Mouse (Mus musculus): ENCODE measurements around the gene Ankrd49. TPM values are rescaled to one million over a fixed set of nuclear protein-coding genes. Genes with fewer than 3 reads are reported as not detected.

Ankrd49 gene
- polyA plus RNA-seq, 1 experiment from 2014 or later = 33.4 TPM

DNA sequence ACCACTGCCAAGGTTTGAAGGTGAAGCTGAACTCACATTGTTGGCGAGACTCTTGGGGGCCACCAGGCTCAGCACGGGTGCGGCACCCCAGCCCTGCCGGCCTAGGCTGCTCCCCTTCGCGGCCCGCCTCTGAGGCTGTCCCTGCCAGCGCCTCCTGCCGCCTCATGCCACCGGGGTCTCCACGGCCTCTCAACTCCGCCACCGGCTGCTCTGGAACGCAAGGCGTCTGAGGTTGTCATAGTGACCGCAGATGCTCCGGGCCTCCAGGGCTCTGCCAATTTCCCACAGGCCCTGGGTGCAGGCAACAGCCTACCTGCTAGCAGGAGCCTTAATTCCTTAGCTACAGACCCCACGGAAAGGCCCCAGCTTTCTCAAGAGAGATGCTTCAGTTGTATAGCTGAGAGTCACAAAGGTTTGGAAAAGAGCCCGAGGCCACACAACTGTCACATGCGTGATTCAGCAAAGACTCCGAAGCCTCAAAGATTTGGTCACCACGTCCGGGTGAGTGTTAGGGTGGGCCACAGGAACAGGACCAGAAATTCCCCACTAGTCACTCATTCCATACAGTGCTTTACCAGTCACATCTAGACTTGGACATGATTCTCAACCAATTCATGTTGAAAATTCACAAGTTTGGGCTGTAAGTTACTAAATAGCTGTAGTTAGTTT, 13.7 kb downstream of the Ankrd49 start, which contains the start of gene 1700012B09Rik:
TSS of gene 1700012B09Rik (minus strand) at position 228 of the 669 bp plus-strand sequence.
- no peak for DNase-seq (ENCODE audit: low spot score)
- no peak for TF ChIP-seq EP300 (optimal IDR thresholded peaks at IDR 0.05)
- no peak for TF ChIP-seq CTCF (IDR thresholded peaks at IDR 0.05; ENCODE audit: low read depth)

DNA sequence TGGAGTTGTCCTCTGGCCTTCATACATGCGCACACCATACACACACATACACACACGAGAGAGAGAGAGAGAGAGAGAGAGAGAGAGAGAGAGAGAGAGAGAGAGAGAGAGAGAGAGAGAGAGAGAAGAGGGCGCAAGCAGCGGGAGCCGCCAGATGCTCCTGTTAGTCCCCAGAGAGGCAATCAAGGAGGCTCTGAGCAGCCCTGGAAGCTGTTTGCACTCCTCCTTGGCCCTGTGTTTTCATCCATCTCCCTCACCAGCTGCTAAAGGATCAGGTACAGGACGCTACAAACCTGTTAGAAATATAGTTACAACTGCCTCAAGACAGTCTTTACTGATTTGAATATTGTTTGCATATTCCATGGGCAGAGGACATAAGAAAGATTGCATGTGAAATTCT, 14.8 kb downstream of the Ankrd49 start:
- WGBS = 55% methylated on average over 5 of the region's 6 CpGs
- no peak overlapping the region for H3K4me2 ChIP-seq (replicated peaks; ENCODE audit: low read depth)
- no peak overlapping the region for H3K27ac ChIP-seq (replicated peaks)
- H3K4me1 ChIP-seq (replicated peaks; ENCODE audit: control insufficient read depth, insufficient read depth) = 0 out of 2 replicates have a peak, but pooled peaks cover 2% of the 10 kb centered on the region
- no peak overlapping the region for H3K4me3 ChIP-seq (ENCODE audit: low read depth, low read length)
- no peaks in the 10 kb centered on the region for H3K27me3 ChIP-seq (ENCODE audit: control insufficient read depth, insufficient read depth, low read length)
- TF ChIP-seq EP300 (optimal IDR thresholded peaks at IDR 0.05) (no peak), CTCF (IDR thresholded peaks at IDR 0.05; ENCODE audit: low read depth) (no peak)
- H3K9ac ChIP-seq (ENCODE audit: low read length) = no peak overlapping the region
- no peak for DNase-seq (ENCODE audit: low spot score)
- no peak for ATAC-seq (ENCODE audit: low FRiP score, low TSS enrichment)
- H3K36me3 ChIP-seq (ENCODE audit: control insufficient read depth, insufficient read depth, low read length) = no peaks in the 10 kb centered on the region
- no peaks in the 10 kb centered on the region for H3K9me3 ChIP-seq (ENCODE audit: control insufficient read depth, low read length)

More for the DNA sequence above, 13.7 kb downstream of the Ankrd49 start, which contains the start of gene 1700012B09Rik:
- Histone ChIP-seq H3K4me1 (replicated peaks; ENCODE audit: control insufficient read depth, insufficient read depth) (0 out of 2 replicates have a peak, but pooled peaks cover 2% of the 10 kb centered on the region), H3K27me3 (ENCODE audit: control insufficient read depth, insufficient read depth, low read length) (no peaks in the 10 kb centered on the region), H3K4me3 (ENCODE audit: low read depth, low read length) (no peak within 1 kb of the TSS), H3K27ac (replicated peaks) (no peak within 1 kb of the TSS), H3K36me3 (ENCODE audit: control insufficient read depth, insufficient read depth, low read length) (no peaks in the 10 kb centered on the region), H3K4me2 (replicated peaks; ENCODE audit: low read depth) (no peak within 1 kb of the TSS), H3K9ac (ENCODE audit: low read length) (no peak within 1 kb of the TSS), H3K9me3 (ENCODE audit: control insufficient read depth, low read length) (no peaks in the 10 kb centered on the region)
- WGBS = 23% methylated on average over 23 of the region's 23 CpGs
- ATAC-seq (ENCODE audit: low FRiP score, low TSS enrichment) = 0 out of 2 replicates have a peak, but pooled peaks have one; percentile 29

DNA sequence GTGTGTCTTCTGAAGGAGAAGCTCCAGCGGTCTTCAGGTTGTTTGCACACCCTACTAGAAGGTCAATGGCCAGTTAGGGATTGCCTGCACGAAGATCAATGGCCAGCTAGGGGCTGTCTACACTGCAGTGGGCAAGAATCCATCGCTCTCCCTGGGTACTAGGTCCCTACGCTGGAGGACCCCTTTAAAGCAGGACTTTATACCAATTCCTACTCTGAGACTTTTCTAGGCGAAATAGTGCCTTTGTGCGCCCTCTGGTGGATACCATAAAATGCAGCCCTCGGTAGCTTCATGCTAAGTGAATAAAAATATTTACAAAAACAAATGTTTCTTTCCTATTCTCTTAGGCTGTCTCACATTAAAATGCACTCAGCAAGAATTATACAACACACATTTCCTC, 19.9 kb downstream of the Ankrd49 start:
- DNase-seq (ENCODE audit: low spot score) (peak; percentile 57), ATAC-seq (ENCODE audit: low FRiP score, low TSS enrichment) (peak; percentile 29; the same call in 1 of the 2 replicates)
- 20% methylated on average over 7 of the region's 7 CpGs for WGBS
- Histone ChIP-seq H3K27me3 (ENCODE audit: control insufficient read depth, insufficient read depth, low read length) (no peaks in the 10 kb centered on the region), H3K4me2 (replicated peaks; ENCODE audit: low read depth) (no peak overlapping the region), H3K9me3 (ENCODE audit: control insufficient read depth, low read length) (no peaks in the 10 kb centered on the region), H3K36me3 (ENCODE audit: control insufficient read depth, insufficient read depth, low read length) (no peaks in the 10 kb centered on the region), H3K4me3 (ENCODE audit: low read depth, low read length) (no peak overlapping the region), H3K27ac (replicated peaks) (no peak overlapping the region), H3K9ac (ENCODE audit: low read length) (no peak overlapping the region), H3K4me1 (replicated peaks; ENCODE audit: control insufficient read depth, insufficient read depth) (no peaks in the 10 kb centered on the region)
- TF ChIP-seq CTCF (IDR thresholded peaks at IDR 0.05; ENCODE audit: low read depth) = peak; percentile 82
- TF ChIP-seq EP300 (optimal IDR thresholded peaks at IDR 0.05) = no peak

- TF ChIP-seq EP300 (optimal IDR thresholded peaks at IDR 0.05) (no peak), CTCF (IDR thresholded peaks at IDR 0.05; ENCODE audit: low read depth) (no peak)
- ATAC-seq (ENCODE audit: low FRiP score, low TSS enrichment) (no peak), DNase-seq (ENCODE audit: low spot score) (no peak)
- no peak overlapping the region for H3K4me2 ChIP-seq (replicated peaks; ENCODE audit: low read depth)
- H3K4me1 ChIP-seq (replicated peaks; ENCODE audit: control insufficient read depth, insufficient read depth) = no peaks in the 10 kb centered on the region
- no peaks in the 10 kb centered on the region for H3K36me3 ChIP-seq (ENCODE audit: control insufficient read depth, insufficient read depth, low read length)
- no peaks in the 10 kb centered on the region for H3K9me3 ChIP-seq (ENCODE audit: control insufficient read depth, low read length)
- H3K27me3 ChIP-seq (ENCODE audit: control insufficient read depth, insufficient read depth, low read length) = no peaks in the 10 kb centered on the region
- no peak overlapping the region for H3K4me3 ChIP-seq (ENCODE audit: low read depth, low read length)
- H3K9ac ChIP-seq (ENCODE audit: low read length) = no peak overlapping the region
- H3K27ac ChIP-seq (replicated peaks) = no peak overlapping the region
Measured at GRCm38 (mm10) chr9:14759261-14759660, 25.4 kb downstream of the Ankrd49 start.

- Histone ChIP-seq H3K4me3 (ENCODE audit: low read depth, low read length) (no peak overlapping the region), H3K36me3 (ENCODE audit: control insufficient read depth, insufficient read depth, low read length) (no peaks in the 10 kb centered on the region), H3K27me3 (ENCODE audit: control insufficient read depth, insufficient read depth, low read length) (no peaks in the 10 kb centered on the region), H3K27ac (replicated peaks) (no peak overlapping the region), H3K9ac (ENCODE audit: low read length) (no peak overlapping the region), H3K4me1 (replicated peaks; ENCODE audit: control insufficient read depth, insufficient read depth) (no peaks in the 10 kb centered on the region), H3K9me3 (ENCODE audit: control insufficient read depth, low read length) (no peaks in the 10 kb centered on the region), H3K4me2 (replicated peaks; ENCODE audit: low read depth) (no peak overlapping the region)
- TF ChIP-seq EP300 (optimal IDR thresholded peaks at IDR 0.05) = no peak
- TF ChIP-seq CTCF (IDR thresholded peaks at IDR 0.05; ENCODE audit: low read depth) = no peak
- ATAC-seq (ENCODE audit: low FRiP score, low TSS enrichment) (no peak), DNase-seq (ENCODE audit: low spot score) (no peak)
- WGBS = 58% methylated on average over 7 of the region's 7 CpGs
Measured at GRCm38 (mm10) chr9:14758590-14758989, 26.1 kb downstream of the Ankrd49 start.

GRCm38 (mm10) chr9:14754469-14754868, 30.2 kb downstream of the Ankrd49 start:
- TF ChIP-seq EP300 (optimal IDR thresholded peaks at IDR 0.05) (peak; percentile 47), CTCF (IDR thresholded peaks at IDR 0.05; ENCODE audit: low read depth) (no peak)
- Histone ChIP-seq H3K9ac (ENCODE audit: low read length) (no peak overlapping the region), H3K27me3 (ENCODE audit: control insufficient read depth, insufficient read depth, low read length) (no peaks in the 10 kb centered on the region), H3K9me3 (ENCODE audit: control insufficient read depth, low read length) (no peaks in the 10 kb centered on the region), H3K27ac (replicated peaks) (0 out of 2 replicates have a peak overlapping the region, but pooled peaks have one; percentile 9), H3K4me3 (ENCODE audit: low read depth, low read length) (no peak overlapping the region), H3K4me2 (replicated peaks; ENCODE audit: low read depth) (no peak overlapping the region), H3K36me3 (ENCODE audit: control insufficient read depth, insufficient read depth, low read length) (no peaks in the 10 kb centered on the region), H3K4me1 (replicated peaks; ENCODE audit: control insufficient read depth, insufficient read depth) (peaks cover 2% of the 10 kb centered on the region; the same call in 1 of the 2 replicates)
- DNase-seq (ENCODE audit: low spot score) = no peak
- WGBS = 43% methylated on average over 3 of the region's 3 CpGs
- peak; percentile 84 for ATAC-seq (ENCODE audit: low FRiP score, low TSS enrichment)
